7 mouse cellular contexts compared by ENCODE assay signal in the genomic region with DNA sequence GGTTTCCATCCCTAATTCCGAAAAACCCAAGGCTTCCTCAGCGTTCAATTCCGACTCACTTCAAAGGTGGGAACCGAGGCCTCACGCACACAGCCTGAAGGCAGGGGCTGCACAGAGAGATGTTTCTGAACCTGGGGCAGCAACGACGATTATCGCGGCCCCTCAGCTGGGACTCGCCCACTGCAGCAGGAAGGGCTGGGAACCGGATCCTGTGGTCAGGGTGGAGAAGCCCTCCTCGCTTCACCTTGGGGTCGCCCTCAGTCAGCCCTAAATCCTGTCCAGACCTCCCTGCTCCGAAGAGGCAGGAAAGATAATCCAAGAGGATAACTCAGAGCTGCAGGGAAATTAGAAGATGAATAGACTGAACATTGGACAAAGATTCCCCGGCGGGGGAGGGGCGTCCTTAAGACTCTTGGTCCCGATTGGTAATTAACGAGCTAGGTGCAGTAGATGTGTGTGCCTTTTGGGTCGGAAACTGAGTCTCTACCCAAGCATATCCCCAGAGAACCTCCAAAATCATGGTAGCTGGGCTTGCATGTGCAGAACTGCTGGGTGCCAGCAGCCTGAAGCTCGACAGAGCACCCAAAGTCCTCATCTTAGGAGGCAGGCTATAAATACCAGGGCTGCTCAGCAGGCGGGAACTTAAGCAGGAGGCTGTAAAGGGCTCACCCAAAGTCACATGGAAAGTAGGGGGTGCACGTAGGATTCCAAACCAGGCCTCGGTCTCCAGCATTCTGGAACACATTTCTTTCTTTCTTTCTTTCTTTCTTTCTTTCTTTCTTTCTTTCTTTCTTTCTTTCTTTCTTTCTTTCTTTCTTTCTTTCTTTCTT. TPM values are rescaled to one million over a fixed set of nuclear protein-coding genes. Genes with fewer than 3 reads are reported as not detected.
DNase-seq lines count a peak whose midpoint lies in the region; ATAC-seq and TF ChIP-seq lines count a peak whose summit lies in the region.

No protein-coding gene starts in this region.

- H3K9ac ChIP-seq in forebrain, embryonic 16.5 days (replicated peaks; ENCODE audit: low read depth, low read length) = peak overlapping the region; percentile 51
- H3K9ac ChIP-seq in liver, embryonic 14.5 days (replicated peaks) = no peak overlapping the region

- no peaks in the 10 kb centered on the region for H3K27me3 ChIP-seq in testis, adult 2 months (ENCODE audit: control insufficient read depth, insufficient read depth, low read length)
- no peaks in the 10 kb centered on the region for H3K27me3 ChIP-seq in forebrain, embryonic 16.5 days (replicated peaks; ENCODE audit: control insufficient read depth, insufficient read depth, low read length)
- no peaks in the 10 kb centered on the region for H3K27me3 ChIP-seq in liver, embryonic 14.5 days (ENCODE audit: control insufficient read depth, insufficient read depth, low read length)

- H3K4me1 ChIP-seq in testis, adult 2 months (ENCODE audit: control insufficient read depth, insufficient read depth, low read length) = peaks cover 6% of the 10 kb centered on the region
- peaks cover 7% of the 10 kb centered on the region; the same call in 1 of the 2 replicates for H3K4me1 ChIP-seq in forebrain, embryonic 16.5 days (replicated peaks; ENCODE audit: control insufficient read depth, insufficient read depth, low read length)
- H3K4me1 ChIP-seq in liver, embryonic 14.5 days (replicated peaks; ENCODE audit: control insufficient read depth in 2 of 2, insufficient read depth in 2 of 2, low read length in 1 of 2) = peaks cover 0 to 8% of the 10 kb centered on the region in 2 experiments; a peak in 2 of 4 replicates

- no peak for ATAC-seq in forebrain, embryonic 16.5 days
- no peak for ATAC-seq in liver, embryonic 14.5 days (ENCODE audit: insufficient read depth)

- H3K27ac ChIP-seq in testis, adult 2 months (ENCODE audit: control insufficient read depth, insufficient read depth, low read depth, low read length) = no peak overlapping the region
- H3K27ac ChIP-seq in forebrain, embryonic 16.5 days (ENCODE audit: low read length) = no peak overlapping the region
- H3K27ac ChIP-seq in liver, embryonic 14.5 days = no peak overlapping the region
- no peak overlapping the region for H3K27ac ChIP-seq in left cerebral cortex, adult 2 months

- no peaks in the 10 kb centered on the region for H3K9me3 ChIP-seq in forebrain, embryonic 16.5 days (ENCODE audit: control insufficient read depth, low read length)
- no peaks in the 10 kb centered on the region for H3K9me3 ChIP-seq in liver, embryonic 14.5 days (ENCODE audit: control insufficient read depth, low read length)

- TF ChIP-seq CTCF in testis, adult 2 months (IDR thresholded peaks at IDR 0.05; ENCODE audit: control insufficient read depth, insufficient read depth, insufficient replicate concordance, low read depth, low read length) = no peak
- no peak for TF ChIP-seq CTCF in liver, embryonic 14.5 days (IDR thresholded peaks at IDR 0.05; ENCODE audit: low read depth)
- no peak for TF ChIP-seq CTCF in left cerebral cortex, adult 2 months (IDR thresholded peaks at IDR 0.05)

- DNase-seq in testis, postnatal 14 days (ENCODE audit: low spot score) = no peak
- DNase-seq in liver, embryonic 14.5 days (ENCODE audit: low read depth in 3 of 3, low spot score in 3 of 3) = no peak
- DNase-seq in yolk sac, embryonic 10.5 days (ENCODE audit: low spot score) = peak; percentile 22
- no peak for DNase-seq in left cerebral cortex, adult 2 months (ENCODE audit: extremely low spot score in 1 of 2, low spot score in 2 of 2)
- no peak for DNase-seq in cerebellum, postnatal 4 days (ENCODE audit: low spot score in 2 of 2)

- 7% methylated on average over 24 of the region's 24 CpGs for WGBS in forebrain, embryonic 16.5 days
- WGBS in liver, embryonic 14.5 days (ENCODE audit: insufficient replicate concordance) = 6% methylated on average over 24 of the region's 24 CpGs

- peak overlapping the region; percentile 0 for H3K4me3 ChIP-seq in testis, adult 2 months (ENCODE audit: control insufficient read depth, low read depth, low read length)
- H3K4me3 ChIP-seq in forebrain, embryonic 16.5 days (replicated peaks; ENCODE audit: low read length) = peak overlapping the region; percentile 32
- H3K4me3 ChIP-seq in liver, embryonic 14.5 days (ENCODE audit: insufficient read depth in 1 of 2, low read depth in 2 of 2, low read length in 2 of 2) = no peak overlapping the region
- H3K4me3 ChIP-seq in left cerebral cortex, adult 2 months = no peak overlapping the region

- H3K4me2 ChIP-seq in forebrain, embryonic 16.5 days (ENCODE audit: low read length) = peak overlapping the region; percentile 52
- peak overlapping the region; percentile 9 for H3K4me2 ChIP-seq in liver, embryonic 14.5 days (ENCODE audit: low read depth)

- intact Hi-C loops in left cerebral cortex, adult 2 months (cut with DNase I) = no loop called here

- no peak for TF ChIP-seq POLR2A in testis, adult 2 months (IDR thresholded peaks at IDR 0.05; ENCODE audit: control insufficient read depth, low read depth, low read length)

- no peaks in the 10 kb centered on the region for H3K36me3 ChIP-seq in testis, adult 2 months (ENCODE audit: control insufficient read depth, insufficient read depth, low read length)
- H3K36me3 ChIP-seq in forebrain, embryonic 16.5 days (ENCODE audit: control insufficient read depth, insufficient read depth) = no peaks in the 10 kb centered on the region
- H3K36me3 ChIP-seq in liver, embryonic 14.5 days (replicated peaks; ENCODE audit: control insufficient read depth, insufficient read depth, low read depth) = no peaks in the 10 kb centered on the region

- no peak for TF ChIP-seq EP300 in liver, embryonic 14.5 days (IDR thresholded peaks at IDR 0.05; ENCODE audit: low read depth)

RNA-seq across cellular contexts. Expression of gene Adgrl1, which starts 37.3 kb away (rescaled TPM):
- 54.3 and 64.0 TPM in 2 replicates for polyA plus RNA-seq in testis, adult 2 months (2012; rRNA removed)
- polyA plus RNA-seq in forebrain, embryonic 16.5 days (2015; fragmentation: Nextera tagmentation; extraction: Ambion mirVana) = 57.4 and 60.4 TPM in 2 replicates
- 4.5 and 6.1 TPM in 2 replicates for polyA plus RNA-seq in liver, embryonic 14.5 days (2012; rRNA removed)
- 1.2 and 1.7 TPM in 2 replicates for polyA plus RNA-seq in liver, embryonic 14.5 days (2014; fragmentation: Nextera tagmentation; extraction: Ambion mirVana)
- 100 to 1,000 TPM; 397 to 418 TPM for total RNA-seq in left cerebral cortex, adult 2 months (2021)

Comparison
In these comparisons a context has a peak if more than half of its experiments do, and no peak if none do; other contexts are left out.
1. H3K4me3 ChIP-seq: peak in testis, adult 2 months (single experiment) and forebrain, embryonic 16.5 days (single experiment); none in liver, embryonic 14.5 days (0 of 2) and left cerebral cortex, adult 2 months (single experiment).